Mouse (Mus musculus) brain, embryonic 14.5 days (tissue): ENCODE data around the gene Fam189a1.

Experiments used
- CTCF ChIP-seq: fragments of 200-500 bp; IDR thresholded peaks from 2 replicates; pipeline ENCODE4 v1.5.1; 2012; ENCODE audit warnings: inconsistent platforms, mild to moderate bottlenecking, moderate library complexity, borderline replicate concordance; ENCODE audit not compliant: insufficient read depth, insufficient read length; ENCODE audit errors: extremely low read depth
- POLR2A ChIP-seq: fragments of 200-500 bp; IDR thresholded peaks from 2 replicates; pipeline ENCODE4 v1.6.1; 2012; ENCODE audit warnings: mild to moderate bottlenecking, inconsistent platforms, borderline replicate concordance; ENCODE audit not compliant: poor library complexity, insufficient read depth, insufficient read length, severe bottlenecking; ENCODE audit errors: extremely low read depth

DNA sequence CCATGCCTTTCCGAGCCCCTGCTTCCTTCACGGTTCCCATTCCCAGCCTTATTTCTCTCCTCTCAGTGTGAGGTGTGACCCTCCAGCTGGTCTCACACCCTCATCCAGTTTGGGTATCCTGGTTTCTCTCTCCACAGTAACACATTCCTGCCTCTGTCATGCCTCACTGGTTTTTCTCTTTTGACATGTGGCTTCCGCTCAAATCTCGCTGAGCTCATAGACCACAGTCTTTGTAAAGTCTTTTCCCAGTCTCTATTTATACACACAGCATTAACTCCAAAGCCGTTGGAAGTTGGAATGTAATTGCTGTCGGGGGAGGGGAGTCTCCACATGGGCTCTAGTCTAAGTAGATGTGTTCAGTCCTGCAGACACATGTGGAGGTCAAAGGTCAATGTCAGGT, 145.2 kb downstream of the Fam189a1 start:
- no peak for TF ChIP-seq POLR2A
- no peak for TF ChIP-seq CTCF
